Mouse (Mus musculus) cerebellum, adult 8-10 months (tissue): Measurements from ENCODE around the gene Tmem239.

Experiments
- DNase-seq: peaks from one replicate; pipeline ENCODE4 v3.0.0; 2022

Tmem239 gene

DNA sequence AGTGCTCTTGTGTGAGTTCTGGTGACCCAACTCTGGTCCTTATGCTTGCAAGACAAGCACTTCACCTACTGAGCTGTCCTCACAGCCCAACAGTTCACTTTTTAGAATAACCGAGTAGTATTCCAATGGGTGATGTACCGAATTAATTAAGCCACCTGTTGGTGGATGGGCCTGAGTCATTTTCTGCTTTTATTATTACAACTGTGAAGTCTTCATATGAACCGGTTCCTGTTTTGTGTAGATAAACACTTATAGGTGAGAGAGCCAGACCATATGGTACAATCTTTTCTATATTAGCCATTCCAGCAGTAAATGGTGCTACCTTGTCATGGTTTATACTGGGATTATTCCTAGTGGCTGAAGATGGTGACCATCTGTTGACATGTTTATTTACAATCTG, 6.5 kb downstream of the Tmem239 start:
- DNase-seq = no peak

DNA sequence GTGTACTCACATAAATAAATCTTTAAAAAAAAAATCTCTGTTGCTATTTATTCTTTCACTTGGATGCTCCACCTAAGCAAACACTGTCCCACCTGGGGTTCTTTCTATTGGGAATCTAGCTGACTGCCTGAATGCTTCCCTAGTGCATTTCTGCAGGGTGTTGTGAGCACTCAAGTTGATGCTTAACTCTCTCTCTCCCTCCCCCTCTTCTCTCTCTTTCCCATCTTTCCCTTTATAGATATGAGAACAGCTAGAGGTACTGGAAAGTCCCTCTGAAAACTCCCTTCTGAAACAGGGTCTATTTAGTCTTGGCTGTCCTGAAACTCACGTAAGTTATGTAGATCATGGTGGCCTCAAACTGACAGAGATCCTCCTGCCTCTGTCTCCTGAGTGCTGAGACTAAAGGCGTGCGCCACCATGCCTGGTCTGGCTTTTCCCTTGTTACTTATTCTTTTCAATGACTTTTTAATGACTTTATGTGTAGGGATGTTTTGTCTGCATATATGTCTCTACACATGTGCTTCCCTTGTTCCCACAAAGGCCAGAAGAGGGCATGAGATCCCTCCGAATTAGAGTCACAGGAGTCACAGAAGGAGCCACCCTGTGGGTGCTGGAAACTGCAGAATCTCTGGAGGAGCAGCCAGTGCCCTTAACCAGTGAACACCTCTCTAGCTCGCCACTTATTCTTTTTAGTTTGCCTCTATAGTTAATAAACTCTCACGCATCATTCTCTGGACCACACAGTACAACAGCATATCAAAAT, 8.0 kb downstream of the Tmem239 start:
- no peak for DNase-seq

DNA sequence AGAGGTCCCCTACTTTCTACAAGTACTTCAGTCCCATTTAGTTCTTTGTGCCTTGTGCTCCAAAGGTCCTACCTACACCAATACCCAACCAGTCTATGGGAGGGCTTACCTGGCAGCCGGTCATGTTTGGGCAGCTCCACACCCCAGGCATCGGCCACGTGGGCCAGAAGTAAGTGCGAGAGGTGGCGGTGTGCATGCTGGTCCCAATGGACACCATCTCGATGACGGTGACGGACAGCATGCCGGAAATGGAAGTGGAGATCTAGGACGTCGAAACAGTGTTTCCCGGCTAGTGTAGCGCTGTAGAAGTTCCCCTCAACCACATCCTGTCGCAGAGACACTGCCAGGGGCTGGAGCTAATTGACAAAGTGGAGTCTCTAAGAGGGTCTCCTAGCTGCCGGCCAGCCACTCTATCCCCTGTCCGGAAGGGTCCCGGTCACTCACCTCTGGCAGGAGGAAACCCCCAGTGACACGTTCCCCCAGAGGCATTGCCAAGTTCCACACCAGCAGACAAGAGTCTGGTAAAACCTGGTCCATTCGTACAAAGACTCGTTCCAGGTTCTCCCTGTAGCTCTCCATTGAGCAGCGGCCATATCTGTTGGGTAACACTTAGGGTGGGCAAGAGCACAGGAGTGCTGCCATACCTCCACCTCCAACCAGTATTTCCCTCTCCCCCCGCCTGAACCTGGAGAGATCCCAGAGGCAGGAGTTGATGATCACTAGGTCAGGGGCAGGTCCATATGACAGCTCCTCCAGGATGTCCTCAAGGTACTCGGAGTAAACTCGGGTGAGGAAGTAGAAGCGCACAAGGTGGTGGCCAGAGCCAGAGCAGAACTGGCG, 15.7 kb downstream of the Tmem239 start:
- DNase-seq = peak; percentile 14

DNA sequence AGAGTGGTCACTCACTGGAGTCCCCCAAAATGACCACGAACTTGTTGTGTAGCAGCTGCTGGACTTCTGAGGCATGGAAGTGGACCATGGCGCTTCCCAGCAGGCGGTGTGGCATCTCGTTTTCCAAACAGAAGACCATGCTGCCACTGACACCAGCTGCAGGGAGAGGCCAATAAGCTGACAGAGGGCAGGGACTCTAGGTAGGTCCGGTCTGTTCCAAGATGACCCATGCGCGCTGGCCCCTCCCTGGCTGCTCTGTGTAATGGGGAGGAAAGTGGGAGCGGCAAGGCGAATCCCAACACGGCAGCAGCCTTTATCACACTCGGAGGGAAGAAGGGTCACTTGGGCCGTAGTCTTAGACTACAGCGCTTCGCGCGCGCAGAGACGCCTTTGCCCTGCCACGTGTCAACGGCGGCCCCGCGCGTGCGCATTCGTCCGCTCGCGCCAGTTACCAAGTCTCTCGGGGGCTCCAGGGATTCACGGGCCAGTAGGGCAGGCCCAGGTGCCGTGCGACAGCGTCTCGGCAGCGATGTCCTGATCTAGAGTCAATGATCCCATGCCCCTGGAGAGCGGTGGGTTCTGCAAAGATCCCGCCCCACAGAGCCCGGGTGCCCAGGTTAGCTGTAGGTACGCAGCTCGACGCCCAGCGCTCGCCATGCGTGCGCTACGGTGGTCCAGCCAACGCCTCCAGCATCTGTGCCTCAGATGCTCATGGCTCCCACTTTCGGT, 17.3 kb downstream of the Tmem239 start:
- DNase-seq = peak; percentile 79

DNA sequence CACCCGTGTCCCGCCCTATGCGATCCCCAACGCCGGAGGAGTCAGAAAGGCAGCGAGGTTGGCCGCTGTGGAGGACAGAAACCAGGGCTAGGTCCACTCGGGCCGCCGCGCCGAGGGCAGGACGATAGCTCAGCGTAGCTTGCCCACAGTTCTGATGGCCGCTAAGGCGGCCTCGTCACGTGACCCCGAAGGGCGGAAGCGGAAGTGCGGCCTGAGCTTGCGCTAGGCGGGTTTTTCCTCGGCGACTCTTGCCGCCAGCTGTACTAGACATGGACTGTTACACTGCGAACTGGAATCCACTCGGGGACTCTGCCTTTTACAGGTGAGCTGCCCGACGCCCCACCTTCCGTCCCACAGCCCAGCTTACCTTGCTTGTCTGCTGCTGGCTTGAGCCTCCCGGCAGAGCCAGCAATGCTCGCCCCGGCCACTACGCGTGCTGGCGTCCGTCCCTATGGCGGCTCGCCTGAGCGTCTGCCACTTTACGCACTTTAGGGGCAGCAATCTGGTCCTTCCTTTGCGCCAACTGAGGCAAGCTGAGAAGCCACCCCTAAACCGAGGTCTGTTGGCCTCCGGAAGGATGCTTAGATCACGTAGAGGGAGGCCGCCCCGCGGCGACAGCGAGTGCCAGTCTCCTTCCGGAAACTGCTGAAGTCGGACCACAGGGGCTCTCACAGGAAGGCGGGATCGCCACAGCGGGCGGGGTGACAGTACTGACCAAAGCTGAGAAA, 18.0 kb downstream of the Tmem239 start, which contains the start of the genes Vps16 and Pced1a:
Gene Vps16, plus strand, starts transcription at position 214 of the 728 bp plus-strand sequence.
Gene Pced1a, minus strand, starts transcription at position 576 of the 728 bp plus-strand sequence.
- DNase-seq = peak; percentile 91

DNA sequence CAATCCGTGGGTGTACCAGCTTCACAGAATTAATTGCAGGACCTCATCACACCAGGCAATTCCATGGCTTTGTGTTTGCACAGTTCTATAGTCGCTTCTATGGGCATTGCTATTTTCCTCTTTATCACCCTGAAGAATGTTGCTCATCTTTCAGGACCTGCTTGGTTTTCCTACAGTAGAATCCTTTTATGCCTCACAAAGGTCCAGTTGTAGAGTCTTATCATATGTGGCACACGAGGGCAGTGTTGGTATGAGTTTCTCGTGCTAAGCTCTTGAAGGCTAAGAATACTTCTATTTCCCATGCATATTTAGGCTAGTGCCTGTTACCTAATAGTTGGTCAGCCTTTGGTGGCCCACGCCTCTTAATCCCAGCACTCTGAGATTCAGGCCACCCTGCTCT, 18.8 kb downstream of the Tmem239 start:
- no peak for DNase-seq

DNA sequence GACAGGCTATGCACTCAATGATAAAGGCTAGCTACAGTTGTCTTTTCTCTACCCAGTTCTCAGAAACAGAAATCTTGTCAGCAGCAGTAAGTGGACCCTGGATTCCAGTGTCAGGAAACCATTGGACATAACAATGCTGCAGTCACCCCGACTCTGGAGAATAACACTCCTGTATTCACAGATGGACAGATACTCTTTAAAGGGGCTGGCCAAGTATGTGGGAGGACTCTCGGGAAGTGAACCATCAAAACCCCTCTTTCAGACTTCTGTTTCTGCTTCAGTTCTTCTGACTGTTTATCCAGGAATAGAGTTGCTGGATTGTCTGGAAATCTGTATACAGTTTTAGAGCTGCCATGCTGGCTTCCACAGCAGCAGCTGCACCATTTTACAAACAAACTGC, 23.6 kb downstream of the Tmem239 start:
- DNase-seq = no peak

DNA sequence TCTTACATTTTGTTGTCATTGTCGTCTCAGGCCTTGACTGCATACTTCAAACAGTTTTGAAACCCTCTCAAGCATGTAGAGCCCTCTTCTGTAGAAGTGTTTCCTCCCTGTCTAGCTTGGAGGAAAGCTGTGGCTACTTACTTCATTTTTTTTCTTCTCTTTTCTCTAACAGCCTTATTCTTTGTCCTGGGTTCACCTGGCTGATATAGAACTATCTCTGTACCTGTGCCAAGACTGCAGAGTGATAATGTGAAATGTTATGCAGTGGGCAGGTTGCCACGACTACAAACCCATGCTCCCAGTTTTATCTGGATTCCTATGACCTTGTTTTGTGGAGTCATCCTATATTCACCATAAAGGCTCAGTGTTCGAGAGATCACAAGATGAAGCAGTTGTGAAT, 24.2 kb downstream of the Tmem239 start:
- DNase-seq = no peak

DNA sequence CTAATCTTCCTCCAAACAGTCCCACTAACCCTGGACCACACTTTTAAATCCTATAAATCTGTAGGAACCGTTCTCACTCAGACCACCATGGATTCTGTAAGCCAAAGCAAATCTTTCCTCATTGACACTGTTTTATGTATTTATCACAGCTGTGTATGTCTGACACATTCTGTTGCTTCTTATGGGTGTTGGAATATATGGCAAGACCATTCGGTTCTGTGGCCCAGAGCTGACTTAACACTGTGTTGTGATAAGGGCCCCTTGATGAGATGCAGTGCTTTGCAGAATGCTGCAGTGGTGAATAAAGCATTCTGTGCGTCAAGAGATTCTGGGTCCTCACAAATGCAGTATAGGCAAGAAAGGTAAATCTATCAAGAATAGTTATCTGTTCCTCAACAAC, 25.9 kb downstream of the Tmem239 start:
- DNase-seq = no peak

DNA sequence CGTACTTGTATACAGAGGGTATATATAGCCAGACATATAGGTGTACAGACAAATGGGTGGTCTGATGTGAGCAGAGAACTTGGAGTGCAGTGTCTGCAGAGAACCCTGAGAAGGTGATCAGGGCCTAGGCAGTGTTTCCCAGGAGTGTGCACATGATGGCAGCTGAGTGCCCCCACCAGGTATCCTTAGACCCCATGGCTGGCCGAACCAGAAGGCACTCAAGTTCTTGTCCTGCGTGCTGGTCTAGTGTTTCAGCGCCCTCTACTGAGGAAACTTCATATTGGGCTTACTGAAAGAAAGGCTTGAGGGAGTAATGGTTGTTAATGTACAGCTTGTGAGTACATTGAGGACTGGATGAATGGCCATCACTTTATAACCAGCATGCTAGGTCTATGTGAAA, 26.9 kb downstream of the Tmem239 start:
- DNase-seq = peak; percentile 47

DNA sequence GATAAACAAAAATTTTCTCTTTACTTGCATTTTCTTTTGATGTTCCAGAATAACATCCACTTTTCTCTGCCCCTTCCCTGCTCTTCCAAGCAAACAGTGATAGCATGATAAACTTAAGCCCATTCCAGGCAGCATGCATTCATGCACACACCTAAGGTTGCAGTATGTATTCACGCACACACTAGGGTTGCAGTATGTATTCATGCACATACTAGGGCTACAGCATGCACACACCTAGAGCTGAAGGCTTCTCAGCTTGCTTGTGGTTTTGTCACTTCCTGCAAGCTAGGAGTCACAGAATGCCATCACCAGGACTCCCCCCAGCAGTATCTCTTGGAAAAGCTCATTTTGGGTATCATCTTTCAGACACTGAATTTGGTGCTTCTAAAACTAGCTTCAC, 30.5 kb downstream of the Tmem239 start:
- DNase-seq = no peak

DNA sequence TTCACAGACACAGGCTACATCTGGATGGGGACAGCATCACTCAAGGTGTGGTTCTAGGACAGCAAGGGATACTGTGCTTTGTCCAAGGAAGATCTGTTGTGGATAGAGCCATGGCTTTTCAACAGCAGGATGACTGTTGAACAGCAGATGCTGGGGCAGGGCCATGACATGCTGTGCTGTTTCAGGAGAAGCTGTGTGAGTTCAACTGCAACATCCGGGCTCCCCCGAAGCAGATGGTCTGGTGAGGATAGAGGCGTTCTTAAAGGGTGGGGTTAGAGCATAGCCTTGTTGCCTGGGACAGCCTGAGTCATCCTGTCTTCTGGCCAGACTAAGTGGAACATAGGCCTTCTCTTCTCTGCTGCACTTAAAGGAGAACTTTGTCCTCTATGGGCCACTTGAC, 32.6 kb downstream of the Tmem239 start:
- DNase-seq = no peak

DNA sequence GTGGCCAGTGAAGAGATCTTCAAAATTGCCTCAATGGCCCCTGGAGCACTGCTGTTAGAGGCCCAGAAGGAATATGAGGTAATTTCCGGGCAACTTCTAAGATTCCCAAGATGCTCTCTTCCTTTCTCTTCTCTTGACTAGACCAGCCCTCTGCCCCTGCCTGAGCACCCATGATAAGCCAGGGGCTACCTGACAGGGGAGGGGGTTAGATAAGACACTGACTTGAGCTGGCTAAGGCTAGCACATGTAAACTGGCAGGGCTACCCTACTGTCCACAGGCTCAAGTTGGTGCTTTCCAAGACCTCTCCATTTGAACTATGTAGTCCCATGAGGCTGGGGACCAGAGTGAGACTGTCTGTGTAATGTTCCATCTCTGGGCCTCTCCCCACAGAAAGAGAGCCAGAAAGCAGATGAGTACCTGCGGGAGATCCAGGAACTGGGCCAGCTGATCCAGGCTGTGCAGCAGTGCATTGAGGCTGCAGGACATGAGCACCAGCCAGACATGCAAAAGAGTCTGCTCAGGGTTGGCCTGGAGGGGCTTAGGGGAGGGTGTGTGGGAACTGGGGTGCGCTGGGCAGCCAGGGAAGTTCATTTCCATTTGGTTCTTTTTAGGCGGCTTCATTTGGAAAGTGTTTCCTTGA, 33.7 kb downstream of the Tmem239 start:
- DNase-seq = no peak

DNA sequence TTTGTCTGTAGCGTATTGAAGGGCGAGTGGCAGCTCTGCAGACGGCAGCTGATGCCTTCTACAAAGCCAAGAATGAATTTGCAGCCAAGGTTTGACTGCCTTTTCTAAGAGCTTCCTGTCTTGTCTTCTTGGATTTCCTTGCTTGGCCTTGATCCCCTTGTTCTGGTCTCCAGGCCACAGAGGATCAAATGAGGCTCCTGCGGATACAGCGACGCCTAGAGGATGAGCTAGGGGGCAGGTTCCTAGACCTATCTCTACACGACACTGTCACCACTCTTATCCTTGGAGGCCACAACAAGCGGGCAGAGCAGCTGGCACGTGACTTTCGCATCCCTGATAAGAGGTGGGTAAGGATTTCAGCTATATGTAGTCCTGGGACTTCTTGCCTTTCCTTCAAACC, 35.9 kb downstream of the Tmem239 start:
- no peak for DNase-seq

DNA sequence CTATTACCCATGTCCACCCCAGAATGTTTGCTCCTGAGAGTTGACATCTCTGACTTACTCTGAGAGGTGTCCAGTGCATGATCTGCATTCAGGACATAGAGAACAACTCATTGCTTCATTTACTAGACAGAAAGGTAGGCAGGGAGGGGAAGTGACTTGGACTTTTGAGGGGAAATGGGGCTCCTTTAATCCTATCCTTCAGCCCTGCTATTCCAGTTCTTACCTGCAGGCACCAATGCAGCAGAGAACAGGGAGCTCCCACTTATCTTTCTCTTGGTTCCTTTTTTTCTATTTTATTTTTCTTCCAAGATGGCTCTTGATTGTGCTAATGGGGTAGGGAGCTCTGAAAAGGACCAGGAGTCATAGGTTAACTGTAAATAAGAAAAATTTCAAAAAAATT, 42.2 kb downstream of the Tmem239 start:
- DNase-seq = no peak

DNA sequence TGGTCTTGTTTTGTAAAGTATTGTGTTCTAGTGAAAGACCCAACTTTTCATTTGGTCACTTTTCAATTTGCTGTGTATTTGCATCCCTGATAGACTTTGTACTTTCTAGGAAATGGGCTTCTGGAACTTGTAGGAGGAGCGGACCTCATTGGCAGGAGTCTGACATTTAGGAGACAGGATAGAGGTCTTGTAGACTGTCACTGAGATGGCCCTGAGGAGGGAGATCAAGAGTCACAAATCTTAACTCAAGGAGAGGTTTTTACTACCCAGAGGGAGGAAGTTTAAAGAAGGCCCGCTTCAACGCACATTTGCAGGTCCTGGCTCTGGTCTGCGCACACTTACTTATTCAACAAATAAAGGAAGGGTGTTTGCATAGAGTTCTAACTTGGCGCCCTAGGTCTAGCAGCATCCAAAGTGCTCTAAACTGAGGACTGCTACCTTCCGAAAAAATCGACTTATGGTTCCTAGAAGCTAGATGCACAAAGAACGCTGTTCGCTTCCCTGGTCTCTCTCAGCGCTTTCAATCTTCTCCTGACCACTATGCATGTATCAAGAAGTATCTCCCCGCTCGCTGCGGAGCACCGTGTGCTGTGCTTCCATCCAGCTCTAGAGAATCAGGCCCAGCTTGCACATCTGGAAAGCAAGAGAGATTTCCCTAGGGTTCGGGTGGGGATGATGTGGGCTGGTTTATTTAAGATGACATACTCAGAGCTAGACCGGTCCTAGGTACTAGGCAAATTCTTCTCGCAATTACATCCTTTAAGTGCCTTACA, 42.9 kb downstream of the Tmem239 start:
- peak; percentile 16 for DNase-seq

DNA sequence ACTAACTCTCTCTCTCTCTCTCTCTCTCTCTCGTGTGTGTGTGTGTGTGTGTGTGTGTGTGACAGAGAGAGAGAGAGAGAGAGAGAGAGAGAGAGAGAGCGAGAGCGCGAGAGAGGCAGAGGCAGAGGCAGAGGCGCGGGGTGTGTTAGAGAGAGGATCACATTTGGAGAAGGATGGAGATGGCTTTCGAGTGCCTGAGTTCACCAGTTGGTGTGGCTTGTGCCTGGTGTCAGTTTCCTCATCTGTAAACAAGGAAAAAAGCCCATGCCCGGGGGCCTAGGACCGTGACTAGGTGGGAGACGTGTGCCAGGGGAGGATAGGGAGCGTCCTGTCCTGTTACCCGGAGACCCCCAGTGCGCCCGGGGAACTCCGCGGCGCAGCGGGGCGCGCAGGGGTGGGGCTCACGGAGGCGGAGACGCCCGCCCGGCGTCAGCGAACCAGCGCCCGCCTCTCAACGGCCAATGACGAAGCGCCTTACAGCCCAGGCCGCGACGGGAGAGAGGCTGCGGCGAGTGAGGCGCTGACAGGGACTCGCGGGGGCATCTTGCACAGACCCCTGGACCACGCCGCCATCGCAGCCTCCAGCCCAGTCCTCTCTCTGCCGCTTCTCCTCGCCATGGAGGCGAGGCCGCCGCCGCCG, 43.6 kb downstream of the Tmem239 start, which contains the start of gene Ptpra:
Gene Ptpra, plus strand, starts transcription at position 485 of the 640 bp plus-strand sequence.
- peak; percentile 92 for DNase-seq

DNA sequence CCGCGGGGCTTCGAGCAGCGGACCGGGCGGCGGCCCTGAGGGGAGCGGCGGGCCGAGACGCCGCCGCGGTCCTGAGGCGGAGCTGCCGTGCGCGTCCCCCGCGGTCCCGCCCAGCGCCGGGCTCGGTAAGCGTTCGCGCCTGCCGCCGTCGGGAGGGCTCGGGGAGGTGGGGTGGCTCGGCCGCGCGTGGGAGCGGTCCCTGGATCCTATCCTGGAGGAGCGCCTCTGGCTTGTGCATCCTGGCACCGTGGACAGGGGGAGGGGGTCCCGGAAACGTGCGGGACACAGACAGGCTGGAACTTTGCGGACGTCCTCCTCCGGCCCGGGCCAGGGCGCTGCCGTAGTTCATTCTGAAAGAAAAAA, 44.1 kb downstream of the Tmem239 start:
- peak; percentile 74 for DNase-seq

DNA sequence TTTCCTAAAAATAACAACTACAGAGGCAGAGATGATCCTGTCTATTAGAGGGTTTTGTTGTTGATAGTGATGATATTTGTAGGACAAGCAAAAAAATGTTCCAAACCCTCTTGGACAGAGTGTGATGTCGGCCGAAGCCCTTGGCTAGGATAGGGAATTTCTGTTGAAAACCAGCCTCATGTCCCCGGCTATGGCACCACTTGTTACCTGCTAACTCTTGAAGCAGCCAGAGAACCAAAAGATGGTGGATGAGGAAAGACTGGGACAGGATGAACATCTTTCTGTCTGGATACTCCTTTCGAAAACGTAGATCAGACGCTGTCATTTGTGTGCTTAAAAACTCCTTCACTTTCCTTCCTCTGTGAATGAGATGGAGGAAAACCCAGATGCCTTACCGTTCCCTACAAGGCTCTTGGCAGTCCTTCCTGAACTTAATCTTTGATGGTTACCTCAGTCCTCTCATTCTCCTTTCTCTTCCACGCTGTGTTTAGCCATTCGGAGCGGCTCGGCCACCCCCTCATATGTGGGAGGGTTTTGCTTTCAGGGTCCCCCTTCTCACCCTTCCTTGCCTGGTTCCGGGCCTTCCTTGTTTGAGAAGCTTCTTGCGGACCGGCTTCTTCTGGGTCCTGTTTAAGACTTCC, 44.9 kb downstream of the Tmem239 start:
- peak; percentile 14 for DNase-seq

DNA sequence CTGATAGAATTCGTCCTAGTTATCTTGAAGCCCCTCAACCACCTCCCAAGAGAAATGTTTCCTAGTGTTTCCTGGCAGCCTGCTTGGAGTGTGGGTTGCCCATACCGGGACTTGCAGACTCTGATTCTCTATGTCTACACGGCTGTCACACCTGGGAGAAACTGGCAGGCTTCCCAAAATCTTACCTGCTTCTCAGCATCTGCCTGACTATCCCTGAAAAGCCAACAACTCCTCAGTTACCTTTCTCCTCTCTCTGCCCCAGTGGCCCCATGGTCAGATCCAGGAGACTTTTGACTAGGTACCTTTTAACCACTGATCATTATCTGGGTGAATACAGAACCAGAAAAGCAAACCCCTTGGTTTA, 45.4 kb downstream of the Tmem239 start:
- peak; percentile 14 for DNase-seq
